Mouse (Mus musculus): Measurements from ENCODE around the gene H2-DMb1. TPM values are rescaled to one million over a fixed set of nuclear protein-coding genes. Genes with fewer than 3 reads are reported as not detected.

H2-DMb1 gene
- polyA plus RNA-seq, 1 experiment from 2014 or later, result 2.6 TPM

DNA sequence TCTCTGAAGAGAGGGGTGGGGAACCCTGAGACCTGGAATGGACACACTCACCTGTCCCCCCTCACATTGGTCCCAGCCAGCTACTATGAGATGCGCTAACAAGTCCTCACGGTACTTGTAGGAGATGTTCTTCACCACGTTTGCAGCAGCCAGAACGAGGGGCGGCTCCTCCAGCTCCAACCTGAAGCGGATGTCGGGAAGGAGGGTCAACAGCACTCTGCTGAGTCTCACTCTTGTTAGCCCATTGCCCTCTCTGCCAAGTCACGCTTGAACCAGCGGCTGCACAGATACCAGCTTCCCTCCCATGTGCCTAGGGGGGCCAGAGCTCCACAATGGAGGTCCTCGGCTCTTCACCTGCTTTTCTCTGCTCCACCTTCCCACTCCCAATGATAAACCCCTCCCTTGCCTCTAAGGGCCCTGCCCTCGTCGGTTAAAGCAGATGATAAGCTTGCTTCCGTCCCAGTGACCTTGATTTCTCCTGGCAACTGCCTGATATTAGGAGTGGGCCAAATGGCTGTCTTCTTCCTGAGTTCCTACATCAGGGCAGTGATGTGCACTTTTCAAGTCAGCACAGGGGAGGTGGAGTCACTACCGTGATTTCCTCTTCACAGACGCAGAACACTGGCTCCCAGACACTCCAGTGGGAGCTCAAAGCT, 30.8 kb downstream of the H2-DMb1 start:
- H3K27ac ChIP-seq (replicated peaks), result no peak overlapping the region
- H3K4me1 ChIP-seq (replicated peaks; ENCODE audit: control insufficient read depth, insufficient read depth), result no peaks in the 10 kb centered on the region
- 60% methylated on average over 15 of the region's 15 CpGs for WGBS
- H3K4me3 ChIP-seq (ENCODE audit: low read depth, low read length), result no peak overlapping the region
- no peak for DNase-seq (ENCODE audit: low spot score)
- no peaks in the 10 kb centered on the region for H3K9me3 ChIP-seq (ENCODE audit: control insufficient read depth, low read length)
- H3K4me2 ChIP-seq (replicated peaks; ENCODE audit: low read depth), result no peak overlapping the region
- no peaks in the 10 kb centered on the region for H3K36me3 ChIP-seq (ENCODE audit: control insufficient read depth, insufficient read depth, low read length)
- no peak overlapping the region for H3K9ac ChIP-seq (ENCODE audit: low read length)
- no peaks in the 10 kb centered on the region for H3K27me3 ChIP-seq (ENCODE audit: control insufficient read depth, insufficient read depth, low read length)
- ATAC-seq (ENCODE audit: low FRiP score, low TSS enrichment), result no peak
- TF ChIP-seq EP300 (optimal IDR thresholded peaks at IDR 0.05) (no peak), CTCF (IDR thresholded peaks at IDR 0.05; ENCODE audit: low read depth) (no peak)

DNA sequence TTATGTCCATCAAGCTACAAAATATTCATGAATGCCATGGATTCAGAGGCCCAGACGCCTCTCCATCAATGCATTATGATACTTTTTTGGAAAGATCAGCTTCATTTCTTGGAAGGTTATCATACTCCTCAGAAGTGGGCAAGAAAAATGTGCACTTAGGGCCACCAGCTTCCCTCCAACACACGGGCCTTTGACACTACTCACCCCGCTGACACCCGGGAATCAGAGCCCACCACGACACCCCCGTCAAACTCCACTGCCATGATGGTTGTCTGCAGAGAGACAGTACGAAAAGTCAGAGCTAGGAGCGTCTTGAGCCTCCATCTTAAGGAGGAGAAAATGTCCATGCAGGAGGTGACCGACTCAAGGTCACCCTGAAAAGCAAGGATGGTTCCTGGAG, 32.7 kb downstream of the H2-DMb1 start:
- Histone ChIP-seq H3K27me3 (ENCODE audit: control insufficient read depth, insufficient read depth, low read length) (no peaks in the 10 kb centered on the region), H3K9ac (ENCODE audit: low read length) (no peak overlapping the region), H3K9me3 (ENCODE audit: control insufficient read depth, low read length) (no peaks in the 10 kb centered on the region), H3K4me3 (ENCODE audit: low read depth, low read length) (no peak overlapping the region), H3K4me2 (replicated peaks; ENCODE audit: low read depth) (no peak overlapping the region), H3K27ac (replicated peaks) (no peak overlapping the region), H3K36me3 (ENCODE audit: control insufficient read depth, insufficient read depth, low read length) (no peaks in the 10 kb centered on the region), H3K4me1 (replicated peaks; ENCODE audit: control insufficient read depth, insufficient read depth) (no peaks in the 10 kb centered on the region)
- DNase-seq (ENCODE audit: low spot score) (no peak), ATAC-seq (ENCODE audit: low FRiP score, low TSS enrichment) (no peak)
- TF ChIP-seq CTCF (IDR thresholded peaks at IDR 0.05; ENCODE audit: low read depth) (no peak), EP300 (optimal IDR thresholded peaks at IDR 0.05) (no peak)
- WGBS, result 90% methylated on average over 9 of the region's 9 CpGs

DNA sequence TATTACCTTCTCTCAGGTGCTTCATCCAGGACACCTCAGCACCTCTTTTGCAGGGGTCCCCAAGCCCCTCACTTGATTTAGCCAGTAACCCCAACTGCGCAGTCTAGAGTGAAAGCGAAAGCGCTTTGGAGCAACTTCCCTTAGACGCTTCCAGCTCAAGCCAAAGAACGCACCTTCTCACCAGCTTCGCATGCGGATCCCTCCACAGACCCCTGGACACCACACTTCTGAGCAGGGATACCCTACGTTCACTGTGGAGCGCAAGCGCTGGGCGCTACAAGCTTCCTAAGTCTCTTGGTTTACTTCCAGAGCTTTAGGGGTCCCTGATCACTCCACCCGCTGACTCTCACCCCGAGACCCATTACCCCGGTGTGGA, 34.0 kb downstream of the H2-DMb1 start:
- DNase-seq (ENCODE audit: low spot score) (peak; percentile 28), ATAC-seq (ENCODE audit: low FRiP score, low TSS enrichment) (peak; percentile 40)
- H3K36me3 ChIP-seq (ENCODE audit: control insufficient read depth, insufficient read depth, low read length), result no peaks in the 10 kb centered on the region
- no peaks in the 10 kb centered on the region for H3K4me1 ChIP-seq (replicated peaks; ENCODE audit: control insufficient read depth, insufficient read depth)
- H3K4me2 ChIP-seq (replicated peaks; ENCODE audit: low read depth), result peak overlapping the region; percentile 98
- no peaks in the 10 kb centered on the region for H3K9me3 ChIP-seq (ENCODE audit: control insufficient read depth, low read length)
- H3K27me3 ChIP-seq (ENCODE audit: control insufficient read depth, insufficient read depth, low read length), result no peaks in the 10 kb centered on the region
- TF ChIP-seq CTCF (IDR thresholded peaks at IDR 0.05; ENCODE audit: low read depth) (no peak), EP300 (optimal IDR thresholded peaks at IDR 0.05) (no peak)
- WGBS, result 5% methylated on average over 14 of the region's 14 CpGs
- H3K4me3 ChIP-seq (ENCODE audit: low read depth, low read length), result peak overlapping the region; percentile 68
- H3K27ac ChIP-seq (replicated peaks), result no peak overlapping the region; the same call in 1 of the 2 replicates
- peak overlapping the region; percentile 47 for H3K9ac ChIP-seq (ENCODE audit: low read length)

DNA sequence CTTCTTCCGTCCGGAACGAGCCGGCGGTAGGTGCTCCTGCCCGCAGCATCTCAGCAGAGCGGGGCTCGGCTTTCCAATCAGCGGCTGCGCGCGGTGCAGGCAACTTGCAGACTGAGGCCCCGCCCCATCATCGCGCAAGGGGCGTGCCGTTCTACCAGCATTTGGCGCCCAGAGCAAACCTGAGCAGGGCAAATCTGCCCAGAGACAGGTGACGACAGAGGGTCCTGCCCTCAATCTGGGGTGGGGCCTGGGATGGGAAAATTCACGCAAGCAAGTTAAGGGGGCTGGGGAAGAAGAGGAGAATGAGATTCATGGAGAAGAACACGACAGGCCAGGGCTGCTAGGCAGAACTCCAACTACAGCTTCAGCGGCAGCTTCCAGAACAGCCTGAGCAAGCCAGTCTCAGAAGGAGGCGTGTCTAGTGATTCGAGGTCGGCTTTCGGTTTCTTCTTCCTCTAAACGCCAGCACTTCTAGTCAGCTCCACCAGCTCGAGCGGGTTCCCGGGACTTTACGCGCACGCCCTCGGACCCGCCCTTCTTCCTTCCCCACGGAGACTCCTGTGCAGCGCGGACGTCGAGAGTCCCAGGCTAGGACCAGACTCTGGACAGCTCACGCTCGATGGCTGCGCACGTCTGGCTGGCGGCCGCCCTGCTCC, 34.5 kb downstream of the H2-DMb1 start, which contains the start of the genes Tap1 and Psmb9:
Tap1 (plus strand) TSS at position 293 of the 656 bp plus-strand sequence.
Psmb9 (minus strand) TSS at position 504 of the 656 bp plus-strand sequence.
- peak; percentile 97 for ATAC-seq (ENCODE audit: low FRiP score, low TSS enrichment)
- DNase-seq (ENCODE audit: low spot score), result peak; percentile 98
- no peaks in the 10 kb centered on the region for H3K9me3 ChIP-seq (ENCODE audit: control insufficient read depth, low read length)
- no peaks in the 10 kb centered on the region for H3K27me3 ChIP-seq (ENCODE audit: control insufficient read depth, insufficient read depth, low read length)
- peak within 1 kb of the TSS; percentile 68 for H3K4me3 ChIP-seq (ENCODE audit: low read depth, low read length)
- peak within 1 kb of the TSS; percentile 74 for H3K9ac ChIP-seq (ENCODE audit: low read length)
- peak within 1 kb of the TSS; percentile 85 for H3K27ac ChIP-seq (replicated peaks)
- H3K4me2 ChIP-seq (replicated peaks; ENCODE audit: low read depth), result peak within 1 kb of the TSS; percentile 98
- under 1% methylated on average over 46 of the region's 46 CpGs for WGBS
- no peak; the same call in 1 of the 2 replicates for TF ChIP-seq CTCF (IDR thresholded peaks at IDR 0.05; ENCODE audit: low read depth)
- no peak for TF ChIP-seq EP300 (optimal IDR thresholded peaks at IDR 0.05)
- H3K4me1 ChIP-seq (replicated peaks; ENCODE audit: control insufficient read depth, insufficient read depth), result no peaks in the 10 kb centered on the region
- no peaks in the 10 kb centered on the region for H3K36me3 ChIP-seq (ENCODE audit: control insufficient read depth, insufficient read depth, low read length)

DNA sequence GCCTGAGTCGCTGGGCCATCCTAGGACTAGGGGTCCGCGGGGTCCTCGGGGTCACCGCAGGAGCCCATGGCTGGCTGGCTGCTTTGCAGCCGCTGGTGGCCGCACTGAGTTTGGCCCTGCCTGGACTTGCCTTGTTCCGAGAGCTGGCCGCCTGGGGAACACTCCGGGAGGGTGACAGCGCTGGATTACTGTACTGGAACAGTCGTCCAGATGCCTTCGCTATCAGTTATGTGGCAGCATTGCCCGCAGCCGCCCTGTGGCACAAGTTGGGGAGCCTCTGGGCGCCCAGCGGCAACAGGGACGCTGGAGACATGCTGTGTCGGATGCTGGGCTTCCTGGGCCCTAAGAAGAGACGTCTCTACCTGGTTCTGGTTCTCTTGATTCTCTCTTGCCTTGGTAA, 35.1 kb downstream of the H2-DMb1 start:
- ATAC-seq (ENCODE audit: low FRiP score, low TSS enrichment), result no peak
- Histone ChIP-seq H3K4me2 (replicated peaks; ENCODE audit: low read depth) (peak overlapping the region; percentile 98), H3K36me3 (ENCODE audit: control insufficient read depth, insufficient read depth, low read length) (no peaks in the 10 kb centered on the region), H3K9me3 (ENCODE audit: control insufficient read depth, low read length) (no peaks in the 10 kb centered on the region), H3K27me3 (ENCODE audit: control insufficient read depth, insufficient read depth, low read length) (no peaks in the 10 kb centered on the region), H3K27ac (replicated peaks) (peak overlapping the region; percentile 85), H3K9ac (ENCODE audit: low read length) (peak overlapping the region; percentile 74), H3K4me3 (ENCODE audit: low read depth, low read length) (peak overlapping the region; percentile 68), H3K4me1 (replicated peaks; ENCODE audit: control insufficient read depth, insufficient read depth) (no peaks in the 10 kb centered on the region)
- no peak for TF ChIP-seq EP300 (optimal IDR thresholded peaks at IDR 0.05)
- TF ChIP-seq CTCF (IDR thresholded peaks at IDR 0.05; ENCODE audit: low read depth), result no peak
- peak; percentile 43 for DNase-seq (ENCODE audit: low spot score)
- WGBS, result 7% methylated on average over 20 of the region's 20 CpGs

DNA sequence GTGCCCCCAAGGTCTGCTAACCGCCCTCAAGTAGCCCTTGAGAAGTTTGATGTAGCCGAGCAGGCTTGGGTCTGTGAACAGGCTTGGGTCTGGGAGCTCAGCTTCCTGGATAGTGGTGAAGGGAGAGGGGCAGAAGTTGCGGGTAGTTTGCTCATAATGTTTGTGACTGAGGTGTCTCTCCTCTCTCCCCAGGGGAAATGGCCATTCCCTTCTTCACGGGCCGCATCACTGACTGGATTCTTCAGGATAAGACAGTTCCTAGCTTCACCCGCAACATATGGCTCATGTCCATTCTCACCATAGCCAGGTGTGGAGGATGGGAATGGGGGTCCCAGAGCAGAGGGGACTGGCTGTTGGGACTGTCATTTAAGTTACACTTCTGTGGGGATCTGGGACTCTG, 36.1 kb downstream of the H2-DMb1 start:
- H3K4me2 ChIP-seq (replicated peaks; ENCODE audit: low read depth), result no peak overlapping the region
- DNase-seq (ENCODE audit: low spot score) (no peak), ATAC-seq (ENCODE audit: low FRiP score, low TSS enrichment) (no peak)
- no peaks in the 10 kb centered on the region for H3K4me1 ChIP-seq (replicated peaks; ENCODE audit: control insufficient read depth, insufficient read depth)
- H3K27me3 ChIP-seq (ENCODE audit: control insufficient read depth, insufficient read depth, low read length), result no peaks in the 10 kb centered on the region
- H3K4me3 ChIP-seq (ENCODE audit: low read depth, low read length), result no peak overlapping the region
- no peak overlapping the region for H3K9ac ChIP-seq (ENCODE audit: low read length)
- no peaks in the 10 kb centered on the region for H3K9me3 ChIP-seq (ENCODE audit: control insufficient read depth, low read length)
- TF ChIP-seq CTCF (IDR thresholded peaks at IDR 0.05; ENCODE audit: low read depth) (no peak), EP300 (optimal IDR thresholded peaks at IDR 0.05) (no peak)
- no peak overlapping the region for H3K27ac ChIP-seq (replicated peaks)
- no peaks in the 10 kb centered on the region for H3K36me3 ChIP-seq (ENCODE audit: control insufficient read depth, insufficient read depth, low read length)
- 85% methylated on average over 6 of the region's 6 CpGs for WGBS

All from stomach, postnatal 0 days (tissue).